Mouse (Mus musculus): ENCODE measurements around the gene Arf5.

GRCm38 (mm10) chr6:28385169-28385568, 38.2 kb upstream of the Arf5 start:
- TF ChIP-seq ELF1 (IDR thresholded peaks at IDR 0.05; ENCODE audit: low read depth, low read length) (no peak), POLR2A (IDR thresholded peaks at IDR 0.05; ENCODE audit: control insufficient read depth in 1 of 2, insufficient read depth in 1 of 2, low read depth in 1 of 2, low read length in 2 of 2, poor library complexity in 1 of 2) (no peak), BHLHE40 (IDR thresholded peaks at IDR 0.05; ENCODE audit: borderline replicate concordance, low read depth, low read length) (no peak), CTCF (IDR thresholded peaks at IDR 0.05 in 2 of 3, conservative IDR thresholded peaks at IDR 0.05 in 1 of 3; ENCODE audit: control insufficient read depth in 1 of 3, insufficient read depth in 1 of 3, low read depth in 2 of 3, low read length in 3 of 3, poor library complexity in 1 of 3, severe bottlenecking in 1 of 3) (no peak), GABPA (IDR thresholded peaks at IDR 0.05; ENCODE audit: low read depth, low read length) (no peak), TAL1 (IDR thresholded peaks at IDR 0.05; ENCODE audit: low read length) (no peak), TCF12 (IDR thresholded peaks at IDR 0.05; ENCODE audit: low read depth, low read length) (no peak), ZNF384 (IDR thresholded peaks at IDR 0.05; ENCODE audit: low read depth, low read length) (no peak), HCFC1 (IDR thresholded peaks at IDR 0.05; ENCODE audit: low read depth, low read length) (no peak), RAD21 (IDR thresholded peaks at IDR 0.05; ENCODE audit: low read depth, low read length) (no peak), MAZ (IDR thresholded peaks at IDR 0.05; ENCODE audit: low read depth, low read length) (no peak), MEF2A (IDR thresholded peaks at IDR 0.05; ENCODE audit: extremely low read depth, insufficient replicate concordance, low read depth, low read length, poor library complexity, severe bottlenecking) (no peak), MXI1 (IDR thresholded peaks at IDR 0.05; ENCODE audit: low read depth, low read length) (no peak)

Measured in MEL (cell line).